Mouse (Mus musculus) megakaryocyte, embryonic 14.5 days (primary cell): Measurements from ENCODE around the gene Dctd.

Experiments
- FLI1 ChIP-seq: IDR thresholded peaks from 2 replicates; pipeline ENCODE4 v1.6.1; 2012; ENCODE audit warnings: low read length, inconsistent platforms, mixed read lengths
- GATA1 ChIP-seq: IDR thresholded peaks from 3 replicates; pipeline ENCODE4 v1.6.1; 2012; ENCODE audit warnings: mixed read lengths, low read length, inconsistent platforms, borderline replicate concordance

- TF ChIP-seq FLI1 (no peak), GATA1 (no peak)
Measured at GRCm38 (mm10) chr8:48109373-48109855, 10.5 kb downstream of the Dctd start.
